Mouse (Mus musculus): ENCODE results near the gene Gdf15. TPM values are rescaled to one million over a fixed set of nuclear protein-coding genes. Genes with fewer than 3 reads are reported as not detected.

Gene Gdf15
- polyA plus RNA-seq, 1 experiment from 2014 or later, result 0.20 TPM

DNA sequence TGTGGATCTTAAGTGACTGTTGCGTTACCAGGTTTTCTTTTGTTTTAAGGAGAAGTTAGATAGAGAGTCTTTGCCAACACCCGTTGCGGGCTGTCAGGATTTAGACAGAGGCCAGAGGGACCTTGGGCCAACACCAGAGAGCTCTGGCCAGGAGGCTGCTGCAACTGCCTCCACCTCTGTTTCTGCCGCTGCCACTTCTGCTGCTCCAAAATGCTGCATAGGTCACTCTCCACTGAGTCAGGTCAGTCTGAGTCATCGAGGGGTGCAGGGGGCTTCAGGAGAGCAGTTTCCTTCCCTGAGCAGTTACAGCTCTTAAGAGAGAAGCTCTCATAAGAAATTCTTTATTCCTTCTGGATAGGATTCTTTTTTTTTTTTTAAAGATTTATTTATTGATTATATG lies 5.2 kb downstream of the Gdf15 start:
- 75% methylated on average over 5 of the region's 5 CpGs for WGBS

DNA sequence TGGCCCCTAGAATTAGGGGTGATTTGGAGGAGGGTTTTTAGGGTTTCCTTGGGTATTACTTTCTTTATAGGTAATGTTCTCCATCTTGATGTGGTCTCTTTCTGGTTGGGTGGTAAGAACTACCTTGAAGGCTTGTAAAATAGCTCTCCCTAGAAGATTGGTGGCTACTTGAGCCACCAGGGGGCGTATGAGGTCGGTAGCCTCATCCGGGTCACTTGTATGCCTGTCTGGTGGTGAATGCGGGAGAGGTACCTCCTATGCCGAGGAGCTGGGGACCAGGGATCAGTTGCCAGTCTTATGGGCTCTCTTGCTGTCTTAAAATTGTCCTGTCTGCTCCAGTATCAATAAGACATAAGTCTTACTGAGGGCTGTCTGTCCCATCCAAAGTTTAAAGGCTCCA lies 7.2 kb downstream of the Gdf15 start:
- peaks cover 7% of the 10 kb centered on the region for H3K4me1 ChIP-seq (replicated peaks; ENCODE audit: control insufficient read depth, insufficient read depth, low read length)
- no peak for ATAC-seq

More for the DNA sequence above, 5.2 kb downstream of the Gdf15 start:
- no peak overlapping the region for H3K4me2 ChIP-seq (ENCODE audit: low read length)
- no peaks in the 10 kb centered on the region for H3K9me3 ChIP-seq (ENCODE audit: control insufficient read depth, low read length)
- H3K27ac ChIP-seq (ENCODE audit: low read length), result no peak overlapping the region
- peaks cover 18% of the 10 kb centered on the region for H3K4me1 ChIP-seq (replicated peaks; ENCODE audit: control insufficient read depth, insufficient read depth, low read length)
- H3K27me3 ChIP-seq (replicated peaks; ENCODE audit: control insufficient read depth, insufficient read depth, low read length), result 0 out of 2 replicates have a peak, but pooled peaks cover 3% of the 10 kb centered on the region
- H3K4me3 ChIP-seq (replicated peaks; ENCODE audit: low read length), result no peak overlapping the region
- H3K9ac ChIP-seq (replicated peaks; ENCODE audit: low read depth, low read length), result no peak overlapping the region
- no peak for ATAC-seq
- H3K36me3 ChIP-seq (ENCODE audit: control insufficient read depth, insufficient read depth), result no peaks in the 10 kb centered on the region

DNA sequence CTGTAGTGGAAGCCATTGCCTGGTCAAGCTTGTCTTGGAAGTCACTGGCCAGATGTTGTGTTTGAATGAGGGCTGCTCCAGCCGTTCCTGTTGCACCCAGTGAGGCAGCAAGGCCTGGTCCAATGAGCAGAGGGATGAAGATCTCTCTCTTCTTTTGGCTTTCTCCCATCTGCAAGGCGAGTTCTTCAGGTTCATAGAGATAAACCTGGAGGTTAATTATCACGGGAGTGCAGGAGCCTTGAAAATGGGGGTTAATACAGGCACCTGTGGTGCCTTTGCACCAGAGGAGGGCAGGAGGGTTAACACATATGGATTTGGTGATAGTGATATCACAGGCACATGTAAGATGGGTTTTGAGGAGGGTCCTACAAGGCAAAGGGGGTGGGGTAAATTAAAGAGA lies 10.0 kb downstream of the Gdf15 start:
- Histone ChIP-seq H3K9me3 (ENCODE audit: control insufficient read depth, low read length) (no peaks in the 10 kb centered on the region), H3K4me2 (ENCODE audit: low read length) (no peak overlapping the region), H3K27me3 (replicated peaks; ENCODE audit: control insufficient read depth, insufficient read depth, low read length) (no peaks in the 10 kb centered on the region), H3K4me3 (replicated peaks; ENCODE audit: low read length) (no peak overlapping the region), H3K36me3 (ENCODE audit: control insufficient read depth, insufficient read depth) (no peaks in the 10 kb centered on the region), H3K9ac (replicated peaks; ENCODE audit: low read depth, low read length) (no peak overlapping the region), H3K27ac (ENCODE audit: low read length) (no peak overlapping the region), H3K4me1 (replicated peaks; ENCODE audit: control insufficient read depth, insufficient read depth, low read length) (no peaks in the 10 kb centered on the region)
- 66% methylated on average over 3 of the region's 3 CpGs for WGBS
- no peak for ATAC-seq

More for the DNA sequence above, 7.2 kb downstream of the Gdf15 start:
- Histone ChIP-seq H3K27me3 (replicated peaks; ENCODE audit: control insufficient read depth, insufficient read depth, low read length) (no peaks in the 10 kb centered on the region), H3K27ac (ENCODE audit: low read length) (no peak overlapping the region), H3K36me3 (ENCODE audit: control insufficient read depth, insufficient read depth) (no peaks in the 10 kb centered on the region), H3K9me3 (ENCODE audit: control insufficient read depth, low read length) (no peaks in the 10 kb centered on the region), H3K4me3 (replicated peaks; ENCODE audit: low read length) (no peak overlapping the region), H3K9ac (replicated peaks; ENCODE audit: low read depth, low read length) (no peak overlapping the region), H3K4me2 (ENCODE audit: low read length) (no peak overlapping the region)
- 23% methylated on average over 5 of the region's 5 CpGs for WGBS

DNA sequence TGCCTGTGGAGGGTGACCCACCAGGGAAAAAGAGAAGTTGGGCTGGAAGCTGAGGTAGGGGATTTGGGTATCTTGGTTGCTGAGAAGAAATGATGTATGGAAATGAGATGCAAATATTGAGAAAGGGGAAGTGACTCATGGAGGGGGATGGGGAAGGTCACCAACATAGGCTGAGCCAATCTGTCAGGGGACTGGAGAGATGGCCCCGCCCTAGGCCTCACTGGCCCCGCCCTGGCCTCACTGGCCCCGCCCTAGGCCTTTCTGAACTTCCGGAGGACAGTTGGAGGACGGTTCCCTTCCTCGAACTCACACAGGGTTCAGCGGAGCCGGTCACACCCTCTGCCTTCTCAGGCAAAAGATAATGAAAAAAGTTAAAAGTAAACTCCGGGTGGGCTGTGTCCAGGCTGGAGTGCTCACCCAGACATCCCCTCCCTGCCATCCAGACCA lies 13.3 kb downstream of the Gdf15 start:
- Histone ChIP-seq H3K4me2 (ENCODE audit: low read length) (no peak overlapping the region), H3K27me3 (replicated peaks; ENCODE audit: control insufficient read depth, insufficient read depth, low read length) (no peaks in the 10 kb centered on the region), H3K36me3 (ENCODE audit: control insufficient read depth, insufficient read depth) (no peaks in the 10 kb centered on the region), H3K27ac (ENCODE audit: low read length) (no peak overlapping the region), H3K4me3 (replicated peaks; ENCODE audit: low read length) (no peak overlapping the region), H3K9me3 (ENCODE audit: control insufficient read depth, low read length) (no peaks in the 10 kb centered on the region), H3K4me1 (replicated peaks; ENCODE audit: control insufficient read depth, insufficient read depth, low read length) (no peaks in the 10 kb centered on the region), H3K9ac (replicated peaks; ENCODE audit: low read depth, low read length) (no peak overlapping the region)
- WGBS, result 36% methylated on average over 9 of the region's 9 CpGs
- ATAC-seq, result no peak

- no peak overlapping the region for H3K27ac ChIP-seq (ENCODE audit: low read length)
Measured at GRCm38 (mm10) chr8:70617985-70618384, 14.3 kb downstream of the Gdf15 start.

DNA sequence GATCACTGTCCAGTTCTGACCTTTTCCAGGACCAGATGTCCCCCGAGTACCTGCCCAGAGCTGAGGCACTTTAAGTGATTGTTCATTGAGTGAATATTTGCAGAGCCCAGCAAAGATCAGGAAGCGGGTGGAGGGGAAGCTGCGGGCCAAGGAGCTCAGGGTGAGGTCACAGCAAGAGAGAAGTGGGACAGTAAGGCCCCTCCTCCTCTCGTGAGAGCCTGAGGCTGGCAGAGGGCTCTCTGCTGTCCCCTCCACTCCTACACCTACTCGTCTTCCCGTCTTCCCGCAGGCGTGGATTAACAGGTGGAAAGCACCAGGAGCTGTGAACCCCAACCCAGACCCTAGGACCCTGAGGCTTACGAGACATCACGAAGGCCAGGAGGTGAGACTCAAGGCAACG lies 15.6 kb downstream of the Gdf15 start:
- H3K4me1 ChIP-seq (replicated peaks; ENCODE audit: control insufficient read depth, insufficient read depth, low read length), result peaks cover 2% of the 10 kb centered on the region
- WGBS, result 63% methylated on average over 11 of the region's 11 CpGs
- no peak for ATAC-seq
- H3K27ac ChIP-seq (ENCODE audit: low read length), result no peak overlapping the region
- no peaks in the 10 kb centered on the region for H3K27me3 ChIP-seq (replicated peaks; ENCODE audit: control insufficient read depth, insufficient read depth, low read length)
- H3K36me3 ChIP-seq (ENCODE audit: control insufficient read depth, insufficient read depth), result no peaks in the 10 kb centered on the region
- H3K9ac ChIP-seq (replicated peaks; ENCODE audit: low read depth, low read length), result no peak overlapping the region
- no peak overlapping the region for H3K4me3 ChIP-seq (replicated peaks; ENCODE audit: low read length)
- H3K4me2 ChIP-seq (ENCODE audit: low read length), result no peak overlapping the region
- H3K9me3 ChIP-seq (ENCODE audit: control insufficient read depth, low read length), result no peaks in the 10 kb centered on the region

More at GRCm38 (mm10) chr8:70617985-70618384, 14.3 kb downstream of the Gdf15 start:
- no peaks in the 10 kb centered on the region for H3K9me3 ChIP-seq (ENCODE audit: control insufficient read depth, low read length)
- H3K27me3 ChIP-seq (replicated peaks; ENCODE audit: control insufficient read depth, insufficient read depth, low read length), result no peaks in the 10 kb centered on the region
- no peaks in the 10 kb centered on the region for H3K36me3 ChIP-seq (ENCODE audit: control insufficient read depth, insufficient read depth)
- WGBS, result 82% methylated on average over 11 of the region's 11 CpGs
- ATAC-seq, result no peak
- no peak overlapping the region for H3K9ac ChIP-seq (replicated peaks; ENCODE audit: low read depth, low read length)
- H3K4me2 ChIP-seq (ENCODE audit: low read length), result no peak overlapping the region
- no peaks in the 10 kb centered on the region for H3K4me1 ChIP-seq (replicated peaks; ENCODE audit: control insufficient read depth, insufficient read depth, low read length)
- no peak overlapping the region for H3K4me3 ChIP-seq (replicated peaks; ENCODE audit: low read length)

- ATAC-seq, result no peak
- Histone ChIP-seq H3K27ac (ENCODE audit: low read length) (no peak within 1 kb of the TSS), H3K9ac (replicated peaks; ENCODE audit: low read depth, low read length) (no peak within 1 kb of the TSS), H3K9me3 (ENCODE audit: control insufficient read depth, low read length) (no peaks in the 10 kb centered on the region), H3K36me3 (ENCODE audit: control insufficient read depth, insufficient read depth) (no peaks in the 10 kb centered on the region), H3K4me2 (ENCODE audit: low read length) (no peak within 1 kb of the TSS), H3K27me3 (replicated peaks; ENCODE audit: control insufficient read depth, insufficient read depth, low read length) (no peaks in the 10 kb centered on the region), H3K4me3 (replicated peaks; ENCODE audit: low read length) (no peak within 1 kb of the TSS), H3K4me1 (replicated peaks; ENCODE audit: control insufficient read depth, insufficient read depth, low read length) (peaks cover 9% of the 10 kb centered on the region)
- WGBS, result 83% methylated on average over 3 of the region's 3 CpGs
Measured at GRCm38 (mm10) chr8:70615894-70616293, 16.4 kb downstream of the Gdf15 start, which contains the start of gene Lrrc25. Gene Lrrc25, plus strand, starts transcription at chr8:70616155.

GRCm38 (mm10) chr8:70615281-70615680 lies 17.0 kb downstream of the Gdf15 start:
- Histone ChIP-seq H3K27ac (ENCODE audit: low read length) (no peak overlapping the region), H3K4me3 (replicated peaks; ENCODE audit: low read length) (no peak overlapping the region), H3K36me3 (ENCODE audit: control insufficient read depth, insufficient read depth) (no peaks in the 10 kb centered on the region), H3K4me1 (replicated peaks; ENCODE audit: control insufficient read depth, insufficient read depth, low read length) (peaks cover 14% of the 10 kb centered on the region), H3K9ac (replicated peaks; ENCODE audit: low read depth, low read length) (no peak overlapping the region), H3K27me3 (replicated peaks; ENCODE audit: control insufficient read depth, insufficient read depth, low read length) (no peaks in the 10 kb centered on the region), H3K4me2 (ENCODE audit: low read length) (no peak overlapping the region), H3K9me3 (ENCODE audit: control insufficient read depth, low read length) (no peaks in the 10 kb centered on the region)
- ATAC-seq, result no peak
- 87% methylated on average over 8 of the region's 8 CpGs for WGBS

DNA sequence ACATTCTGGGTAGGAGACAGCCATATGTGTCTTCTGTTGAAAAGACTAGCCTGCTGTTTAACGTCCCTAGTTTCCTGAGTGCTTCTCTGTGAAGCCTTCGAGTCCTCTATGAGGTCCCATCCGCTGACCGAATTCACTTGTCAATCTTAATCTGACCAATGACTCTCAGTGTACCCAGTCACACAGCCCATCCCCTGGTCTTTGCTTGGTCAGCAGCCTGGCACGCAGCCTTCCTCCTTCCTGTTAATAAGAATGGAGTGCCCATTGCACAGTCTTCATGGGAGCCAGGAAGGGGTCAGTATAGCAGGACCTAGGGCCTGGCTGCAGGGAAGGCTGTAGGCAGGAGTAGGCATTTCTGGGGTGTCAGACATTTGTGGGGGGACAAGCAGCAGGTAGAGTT lies 17.8 kb downstream of the Gdf15 start:
- Histone ChIP-seq H3K4me2 (ENCODE audit: low read length) (no peak overlapping the region), H3K9me3 (ENCODE audit: control insufficient read depth, low read length) (no peaks in the 10 kb centered on the region), H3K27me3 (replicated peaks; ENCODE audit: control insufficient read depth, insufficient read depth, low read length) (no peaks in the 10 kb centered on the region), H3K9ac (replicated peaks; ENCODE audit: low read depth, low read length) (no peak overlapping the region), H3K27ac (ENCODE audit: low read length) (no peak overlapping the region), H3K4me1 (replicated peaks; ENCODE audit: control insufficient read depth, insufficient read depth, low read length) (peaks cover 22% of the 10 kb centered on the region), H3K4me3 (replicated peaks; ENCODE audit: low read length) (no peak overlapping the region), H3K36me3 (ENCODE audit: control insufficient read depth, insufficient read depth) (no peaks in the 10 kb centered on the region)
- no peak for ATAC-seq
- 71% methylated on average over 5 of the region's 5 CpGs for WGBS

DNA sequence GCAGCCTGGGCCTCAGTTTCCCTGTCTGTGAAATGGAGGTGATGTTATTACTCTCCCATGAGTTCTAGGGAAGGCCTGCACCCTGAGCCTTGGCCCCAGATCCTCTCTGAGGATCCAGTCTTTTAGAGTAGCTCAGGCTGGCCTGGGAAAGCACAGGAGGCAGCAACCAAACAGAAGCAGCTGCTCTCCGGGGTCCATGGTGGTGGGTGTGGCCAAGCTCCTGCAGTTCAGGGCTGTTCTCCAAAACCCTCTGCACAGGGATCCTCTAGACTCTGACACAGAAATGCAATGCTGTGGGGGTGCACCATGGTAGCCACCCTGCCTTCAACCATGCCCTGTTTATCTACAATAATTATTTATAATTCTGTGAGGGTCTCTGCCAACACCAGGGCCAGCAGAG lies 18.5 kb downstream of the Gdf15 start:
- no peaks in the 10 kb centered on the region for H3K36me3 ChIP-seq (ENCODE audit: control insufficient read depth, insufficient read depth)
- H3K9me3 ChIP-seq (ENCODE audit: control insufficient read depth, low read length), result no peaks in the 10 kb centered on the region
- no peak for ATAC-seq
- 5% methylated on average over 1 of the region's 1 CpGs for WGBS
- H3K4me1 ChIP-seq (replicated peaks; ENCODE audit: control insufficient read depth, insufficient read depth, low read length), result peaks cover 29% of the 10 kb centered on the region
- no peak overlapping the region for H3K9ac ChIP-seq (replicated peaks; ENCODE audit: low read depth, low read length)
- no peak overlapping the region for H3K4me3 ChIP-seq (replicated peaks; ENCODE audit: low read length)
- H3K4me2 ChIP-seq (ENCODE audit: low read length), result no peak overlapping the region
- no peak overlapping the region for H3K27ac ChIP-seq (ENCODE audit: low read length)
- peaks cover 5% of the 10 kb centered on the region; the same call in 1 of the 2 replicates for H3K27me3 ChIP-seq (replicated peaks; ENCODE audit: control insufficient read depth, insufficient read depth, low read length)
